Mouse (Mus musculus): ENCODE measurements around the gene Xiap.

Xiap gene

DNA sequence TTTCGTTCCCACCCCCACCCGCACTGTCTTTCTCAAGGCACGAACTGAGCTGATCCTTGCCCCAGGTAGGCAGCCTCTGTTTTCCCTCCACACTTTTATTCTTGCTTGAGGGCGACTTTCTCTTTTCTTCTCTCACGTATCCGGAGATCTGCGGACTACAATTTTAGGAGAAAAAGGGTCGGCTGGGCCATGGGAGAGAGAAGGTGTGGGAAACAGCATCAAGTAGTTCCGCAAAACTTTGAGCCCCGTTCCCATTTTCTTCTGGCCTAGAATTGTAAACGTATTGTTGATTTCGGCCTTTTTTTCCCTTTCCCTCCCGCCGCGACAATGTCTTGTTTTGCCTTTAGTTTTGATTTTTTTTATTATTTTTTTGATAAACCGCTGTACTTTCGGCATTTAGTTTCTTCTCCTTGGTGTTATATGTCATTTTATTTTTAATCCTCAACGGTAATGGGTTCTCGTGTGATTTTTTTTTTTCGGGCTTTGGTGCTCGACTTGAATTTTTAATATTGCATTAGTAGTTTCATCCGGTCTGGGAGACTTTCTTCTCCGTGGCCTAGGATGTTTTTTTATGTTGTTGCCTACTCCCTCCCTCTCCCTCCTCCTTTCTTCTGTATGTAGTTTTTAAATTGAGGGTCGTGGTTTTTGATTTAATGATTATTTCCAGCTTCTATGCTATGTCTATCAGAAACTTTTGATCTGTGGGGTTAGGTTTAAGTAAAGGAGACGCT lies 91.7 kb downstream of the Xiap start:
- CTCF ChIA-PET: interaction anchor here in 1 of 4 experiments (0.5 kb wide), 1 partner anchor 83 kb away, joined by 20 read pairs; no protein-coding TSS in a partner anchor
- POLR2A ChIA-PET: interaction anchor here (0.6 to 1.6 kb wide), 18 partner anchors 8 to 239 kb away, joined by 3 to 10 read pairs (median 3); no protein-coding TSS in a partner anchor

DNA sequence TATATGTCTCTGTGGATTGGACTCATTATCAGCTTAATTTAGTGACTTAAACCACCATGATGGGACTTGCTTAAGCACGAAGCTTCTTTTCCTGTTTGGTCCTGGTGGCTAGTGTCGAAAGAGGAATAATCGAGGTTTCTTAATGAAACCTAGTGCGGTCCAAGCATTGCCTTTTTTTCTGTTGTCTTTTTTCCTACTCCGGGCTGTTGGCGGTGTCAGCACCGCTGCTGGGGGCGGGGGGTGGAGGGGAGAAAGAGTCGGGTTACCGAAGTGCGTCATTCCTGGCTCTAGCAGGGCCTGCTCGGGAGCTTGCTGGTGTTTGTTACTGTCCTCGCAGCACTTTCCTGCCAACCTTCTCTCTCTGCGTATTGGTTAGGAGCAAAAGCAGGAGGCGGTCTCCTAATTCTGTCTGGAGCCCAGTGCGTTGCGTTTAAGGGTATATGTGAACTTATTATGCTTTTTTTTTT lies 92.5 kb downstream of the Xiap start:
- CTCF ChIA-PET: no interaction called here
- POLR2A ChIA-PET: interaction anchor here in 3 of 4 experiments (0.6 to 1.6 kb wide), 10 partner anchors 7 to 240 kb away, joined by 3 to 10 read pairs (median 3); no protein-coding TSS in a partner anchor

- CTCF ChIA-PET: no interaction called here
- POLR2A ChIA-PET: interaction anchor here in 1 of 4 experiments (1.1 kb wide), 1 partner anchor 11 kb away, joined by 3 read pairs; no protein-coding TSS in a partner anchor
Observed at GRCm38 (mm10) chrX:42153056-42153455, 93.6 kb downstream of the Xiap start.

All from embryonic stem cell, embryonic (primary cell).